Mouse (Mus musculus): ENCODE results near the gene Mark3. TPM values are rescaled to one million over a fixed set of nuclear protein-coding genes. Genes with fewer than 3 reads are reported as not detected.
"Not testable (repeated sequence)": the region's sequence is repeated elsewhere in the genome, so short reads cannot be mapped to it uniquely, and the experiment has no call there.

Gene Mark3
- total RNA-seq, 2 experiments from 2014 or later = 77.5 to 79.9 TPM

GRCm38 (mm10) chr12:111653434-111653833 is 79.1 kb downstream of the Mark3 start:
- DNase-seq = peak; percentile 80

- no peak for DNase-seq
Measured at GRCm38 (mm10) chr12:111655695-111656094, 81.4 kb downstream of the Mark3 start.

- DNase-seq = no peak
Measured at GRCm38 (mm10) chr12:111659331-111659730, 85.0 kb downstream of the Mark3 start.

GRCm38 (mm10) chr12:111660628-111661027 is 86.3 kb downstream of the Mark3 start:
- DNase-seq = no peak

- DNase-seq = not testable (repeated sequence)
Measured at GRCm38 (mm10) chr12:111661554-111661953, 87.2 kb downstream of the Mark3 start.

- no peak for DNase-seq
Measured at GRCm38 (mm10) chr12:111663228-111664143, 89.2 kb downstream of the Mark3 start.

- peak; percentile 72 for DNase-seq
Measured at GRCm38 (mm10) chr12:111664144-111664634, 89.9 kb downstream of the Mark3 start.

GRCm38 (mm10) chr12:111665041-111665880 is 90.9 kb downstream of the Mark3 start:
- DNase-seq = no peak

GRCm38 (mm10) chr12:111666380-111666779 is 92.1 kb downstream of the Mark3 start:
- no peak for DNase-seq

- no peak for DNase-seq
Measured at GRCm38 (mm10) chr12:111667421-111667820, 93.1 kb downstream of the Mark3 start.

- peak; percentile 99 for DNase-seq
Measured at GRCm38 (mm10) chr12:111668457-111668912, 94.2 kb downstream of the Mark3 start.

- DNase-seq = no peak
Measured at GRCm38 (mm10) chr12:111669000-111669788, 94.9 kb downstream of the Mark3 start.

GRCm38 (mm10) chr12:111669961-111670360 is 95.6 kb downstream of the Mark3 start:
- DNase-seq = no peak

GRCm38 (mm10) chr12:111670371-111670971 is 96.1 kb downstream of the Mark3 start:
- no peak for DNase-seq

- no peak for DNase-seq
Measured at GRCm38 (mm10) chr12:111670976-111671375, 96.7 kb downstream of the Mark3 start.

- peak; percentile 69 for DNase-seq
Measured at GRCm38 (mm10) chr12:111671431-111671902, 97.1 kb downstream of the Mark3 start.

- DNase-seq = peak; percentile 83
Measured at GRCm38 (mm10) chr12:111672176-111672575, 97.9 kb downstream of the Mark3 start, which contains the start of gene Ckb. Ckb (minus strand) TSS chr12:111672338.

GRCm38 (mm10) chr12:111672581-111672980 is 98.3 kb downstream of the Mark3 start:
- DNase-seq = no peak

- DNase-seq = no peak
Measured at GRCm38 (mm10) chr12:111674850-111675486, 100.6 kb downstream of the Mark3 start.

GRCm38 (mm10) chr12:111675797-111676580 is 101.7 kb downstream of the Mark3 start:
- no peak for DNase-seq

Measured in heart, postnatal 4 days (tissue).